Mouse (Mus musculus): ENCODE measurements around the gene Heg1. TPM values are rescaled to one million over a fixed set of nuclear protein-coding genes. Genes with fewer than 3 reads are reported as not detected.
A peak's percentile ranks its signal among the peaks of the same experiment; 100 is the strongest.

The Heg1 gene
- polyA plus RNA-seq, 1 experiment from 2014 or later, result 9.1 TPM

GRCm38 (mm10) chr16:33735791-33736190 is 51.6 kb downstream of the Heg1 start:
- Histone ChIP-seq H3K27ac (replicated peaks) (no peak overlapping the region), H3K4me2 (replicated peaks; ENCODE audit: low read depth) (no peak overlapping the region), H3K4me1 (replicated peaks; ENCODE audit: control insufficient read depth, insufficient read depth) (no peaks in the 10 kb centered on the region), H3K4me3 (ENCODE audit: low read depth, low read length) (no peak overlapping the region), H3K36me3 (ENCODE audit: control insufficient read depth, insufficient read depth, low read length) (peaks cover 2% of the 10 kb centered on the region; the same call in 1 of the 2 replicates), H3K27me3 (ENCODE audit: control insufficient read depth, insufficient read depth, low read length) (no peaks in the 10 kb centered on the region), H3K9me3 (ENCODE audit: control insufficient read depth, low read length) (no peaks in the 10 kb centered on the region), H3K9ac (ENCODE audit: low read length) (no peak overlapping the region)
- ATAC-seq (ENCODE audit: low FRiP score, low TSS enrichment), result no peak
- WGBS, result 61% methylated on average over 5 of the region's 5 CpGs
- TF ChIP-seq EP300 (optimal IDR thresholded peaks at IDR 0.05) (no peak), CTCF (IDR thresholded peaks at IDR 0.05; ENCODE audit: low read depth) (no peak)
- no peak for DNase-seq (ENCODE audit: low spot score)

- no peak for ATAC-seq (ENCODE audit: low FRiP score, low TSS enrichment)
- no peak for DNase-seq (ENCODE audit: low spot score)
- Histone ChIP-seq H3K4me3 (ENCODE audit: low read depth, low read length) (no peak overlapping the region), H3K27me3 (ENCODE audit: control insufficient read depth, insufficient read depth, low read length) (no peaks in the 10 kb centered on the region), H3K4me2 (replicated peaks; ENCODE audit: low read depth) (no peak overlapping the region), H3K4me1 (replicated peaks; ENCODE audit: control insufficient read depth, insufficient read depth) (no peaks in the 10 kb centered on the region), H3K27ac (replicated peaks) (no peak overlapping the region), H3K9me3 (ENCODE audit: control insufficient read depth, low read length) (no peaks in the 10 kb centered on the region), H3K9ac (ENCODE audit: low read length) (no peak overlapping the region), H3K36me3 (ENCODE audit: control insufficient read depth, insufficient read depth, low read length) (peaks cover 2% of the 10 kb centered on the region; the same call in 1 of the 2 replicates)
- WGBS, result 85% methylated on average over 6 of the region's 6 CpGs
- TF ChIP-seq CTCF (IDR thresholded peaks at IDR 0.05; ENCODE audit: low read depth), result peak; percentile 20; the same call in 1 of the 2 replicates
- no peak for TF ChIP-seq EP300 (optimal IDR thresholded peaks at IDR 0.05)
Observed at GRCm38 (mm10) chr16:33736746-33737145, 52.6 kb downstream of the Heg1 start.

- H3K27me3 ChIP-seq (ENCODE audit: control insufficient read depth, insufficient read depth, low read length), result no peaks in the 10 kb centered on the region
- no peaks in the 10 kb centered on the region for H3K4me1 ChIP-seq (replicated peaks; ENCODE audit: control insufficient read depth, insufficient read depth)
- DNase-seq (ENCODE audit: low spot score) (no peak), ATAC-seq (ENCODE audit: low FRiP score, low TSS enrichment) (no peak)
- H3K4me2 ChIP-seq (replicated peaks; ENCODE audit: low read depth), result no peak overlapping the region
- H3K9me3 ChIP-seq (ENCODE audit: control insufficient read depth, low read length), result no peaks in the 10 kb centered on the region
- H3K27ac ChIP-seq (replicated peaks), result no peak overlapping the region
- no peak overlapping the region for H3K4me3 ChIP-seq (ENCODE audit: low read depth, low read length)
- WGBS, result 73% methylated on average over 7 of the region's 7 CpGs
- no peaks in the 10 kb centered on the region; the same call in 1 of the 2 replicates for H3K36me3 ChIP-seq (ENCODE audit: control insufficient read depth, insufficient read depth, low read length)
- H3K9ac ChIP-seq (ENCODE audit: low read length), result no peak overlapping the region
- no peak for TF ChIP-seq EP300 (optimal IDR thresholded peaks at IDR 0.05)
- TF ChIP-seq CTCF (IDR thresholded peaks at IDR 0.05; ENCODE audit: low read depth), result no peak
Observed at GRCm38 (mm10) chr16:33738949-33739719, 55.0 kb downstream of the Heg1 start.

- Histone ChIP-seq H3K27ac (replicated peaks) (no peak overlapping the region), H3K4me3 (ENCODE audit: low read depth, low read length) (no peak overlapping the region), H3K36me3 (ENCODE audit: control insufficient read depth, insufficient read depth, low read length) (no peaks in the 10 kb centered on the region; the same call in 1 of the 2 replicates), H3K9me3 (ENCODE audit: control insufficient read depth, low read length) (no peaks in the 10 kb centered on the region), H3K4me2 (replicated peaks; ENCODE audit: low read depth) (no peak overlapping the region), H3K4me1 (replicated peaks; ENCODE audit: control insufficient read depth, insufficient read depth) (no peaks in the 10 kb centered on the region), H3K27me3 (ENCODE audit: control insufficient read depth, insufficient read depth, low read length) (no peaks in the 10 kb centered on the region), H3K9ac (ENCODE audit: low read length) (no peak overlapping the region)
- DNase-seq (ENCODE audit: low spot score) (peak; percentile 58), ATAC-seq (ENCODE audit: low FRiP score, low TSS enrichment) (peak; percentile 70)
- no peak for TF ChIP-seq EP300 (optimal IDR thresholded peaks at IDR 0.05)
- peak; percentile 89 for TF ChIP-seq CTCF (IDR thresholded peaks at IDR 0.05; ENCODE audit: low read depth)
- 61% methylated on average over 3 of the region's 3 CpGs for WGBS
Observed at GRCm38 (mm10) chr16:33739802-33740201, 55.6 kb downstream of the Heg1 start.

GRCm38 (mm10) chr16:33740416-33740815 is 56.2 kb downstream of the Heg1 start:
- Histone ChIP-seq H3K36me3 (ENCODE audit: control insufficient read depth, insufficient read depth, low read length) (no peaks in the 10 kb centered on the region; the same call in 1 of the 2 replicates), H3K27ac (replicated peaks) (no peak overlapping the region), H3K4me2 (replicated peaks; ENCODE audit: low read depth) (no peak overlapping the region), H3K9ac (ENCODE audit: low read length) (no peak overlapping the region), H3K27me3 (ENCODE audit: control insufficient read depth, insufficient read depth, low read length) (no peaks in the 10 kb centered on the region), H3K4me1 (replicated peaks; ENCODE audit: control insufficient read depth, insufficient read depth) (no peaks in the 10 kb centered on the region), H3K9me3 (ENCODE audit: control insufficient read depth, low read length) (no peaks in the 10 kb centered on the region), H3K4me3 (ENCODE audit: low read depth, low read length) (no peak overlapping the region)
- DNase-seq (ENCODE audit: low spot score) (no peak), ATAC-seq (ENCODE audit: low FRiP score, low TSS enrichment) (no peak)
- WGBS, result 53% methylated on average over 6 of the region's 6 CpGs
- TF ChIP-seq EP300 (optimal IDR thresholded peaks at IDR 0.05), result no peak
- TF ChIP-seq CTCF (IDR thresholded peaks at IDR 0.05; ENCODE audit: low read depth), result no peak

GRCm38 (mm10) chr16:33741795-33742194 is 57.6 kb downstream of the Heg1 start:
- no peaks in the 10 kb centered on the region for H3K9me3 ChIP-seq (ENCODE audit: control insufficient read depth, low read length)
- TF ChIP-seq EP300 (optimal IDR thresholded peaks at IDR 0.05) (no peak), CTCF (IDR thresholded peaks at IDR 0.05; ENCODE audit: low read depth) (no peak)
- no peak overlapping the region for H3K4me3 ChIP-seq (ENCODE audit: low read depth, low read length)
- no peaks in the 10 kb centered on the region for H3K4me1 ChIP-seq (replicated peaks; ENCODE audit: control insufficient read depth, insufficient read depth)
- ATAC-seq (ENCODE audit: low FRiP score, low TSS enrichment) (no peak), DNase-seq (ENCODE audit: low spot score) (no peak)
- no peaks in the 10 kb centered on the region; the same call in 1 of the 2 replicates for H3K36me3 ChIP-seq (ENCODE audit: control insufficient read depth, insufficient read depth, low read length)
- WGBS, result 51% methylated on average over 5 of the region's 5 CpGs
- H3K4me2 ChIP-seq (replicated peaks; ENCODE audit: low read depth), result no peak overlapping the region
- H3K27me3 ChIP-seq (ENCODE audit: control insufficient read depth, insufficient read depth, low read length), result no peaks in the 10 kb centered on the region
- no peak overlapping the region for H3K9ac ChIP-seq (ENCODE audit: low read length)
- H3K27ac ChIP-seq (replicated peaks), result no peak overlapping the region

Measured in stomach, postnatal 0 days (tissue).